Mouse (Mus musculus) liver (tissue): ENCODE results near the gene Dusp16.

Source experiments
- DNase-seq: peaks from one replicate; pipeline ENCODE4 v3.0.0-alpha.2; 2020; ENCODE audit warnings: mixed read lengths

Gene Dusp16

DNA sequence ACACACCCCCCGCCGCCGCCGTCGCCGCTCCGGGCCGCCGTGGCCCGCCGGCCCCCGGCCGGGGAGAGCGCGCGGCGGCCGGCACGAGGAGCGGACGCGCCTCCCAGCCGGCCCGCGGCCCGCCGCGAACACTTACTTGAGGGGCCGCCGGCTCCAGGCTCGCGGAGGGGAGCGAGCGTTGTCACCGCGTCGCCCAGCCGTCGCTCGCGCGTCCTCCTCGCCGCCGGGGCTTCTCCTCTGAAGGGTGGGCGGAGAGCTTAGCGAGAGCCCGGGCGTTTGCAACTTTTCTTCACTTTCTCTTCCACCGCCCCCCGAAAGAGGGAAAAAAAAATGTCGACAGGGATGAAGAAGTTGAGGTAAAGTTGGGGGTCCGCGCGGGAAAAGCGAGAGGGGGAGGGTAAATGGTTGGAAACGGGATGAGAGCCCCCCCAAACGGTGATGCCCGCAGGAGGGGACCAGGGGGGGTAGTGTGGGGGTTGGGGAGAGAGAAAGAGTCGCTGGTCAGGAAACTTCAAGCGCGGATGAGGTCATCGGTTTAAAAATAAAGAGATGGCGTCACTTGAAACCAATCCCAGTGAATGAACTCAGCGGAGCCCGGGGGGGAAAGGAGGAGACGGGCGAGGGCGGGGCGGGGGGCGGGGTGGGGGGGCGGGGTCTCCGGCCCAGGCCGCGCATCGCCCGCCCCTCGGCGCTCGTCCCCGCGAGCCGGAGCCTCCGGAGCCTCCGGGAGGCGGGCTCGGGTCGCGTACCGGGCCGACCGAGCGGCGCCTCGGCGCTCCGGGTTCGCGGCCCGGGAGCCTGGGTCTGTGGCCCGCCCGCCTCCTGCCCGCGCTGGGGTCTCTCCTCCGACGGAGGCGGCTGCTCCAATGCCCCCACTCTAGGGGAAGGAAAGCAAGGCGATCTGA, at the start of gene Dusp16:
Dusp16 (minus strand) TSS at position 485 of the 905 bp plus-strand sequence.
- peak; percentile 89 for DNase-seq

DNA sequence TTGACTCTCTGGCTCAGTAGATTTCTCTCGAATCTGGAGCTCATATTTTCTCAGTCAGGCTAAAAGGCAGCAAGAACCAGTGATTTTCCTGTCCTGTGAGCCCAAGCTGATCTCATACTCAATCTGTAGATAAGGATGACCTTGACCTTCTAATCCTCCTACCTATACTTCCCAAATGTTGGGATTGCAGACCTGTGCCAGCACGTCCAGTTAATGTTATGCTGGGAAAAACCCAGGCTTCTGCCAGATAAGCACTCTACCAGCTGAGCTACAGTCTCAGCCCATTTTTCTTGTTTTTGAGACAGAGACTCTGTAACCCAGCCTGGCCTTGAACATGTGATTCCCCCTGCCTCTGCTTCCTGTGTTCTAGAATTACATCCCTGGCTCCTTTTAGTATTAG, 47.9 kb upstream of the Dusp16 start:
- DNase-seq: no peak

DNA sequence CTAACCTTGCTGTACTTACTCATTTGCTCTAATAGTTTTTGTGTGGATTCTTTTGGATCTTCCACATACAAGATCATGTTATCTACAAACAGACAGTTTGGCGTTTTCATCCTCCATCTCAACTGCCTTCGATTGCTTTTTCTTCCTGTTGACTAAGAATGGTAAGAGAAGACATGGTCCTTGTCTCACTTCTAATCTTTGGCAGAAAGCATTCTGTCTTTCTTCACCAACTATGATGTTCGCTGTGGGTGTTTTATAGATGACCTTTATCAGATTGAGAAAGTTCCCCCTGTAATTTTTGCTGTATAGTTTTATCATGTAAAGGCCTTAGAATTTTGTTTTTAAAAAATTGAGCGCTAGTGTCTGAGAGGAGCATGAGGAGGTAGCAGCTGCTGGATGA, 45.7 kb upstream of the Dusp16 start:
- DNase-seq: no peak

DNA sequence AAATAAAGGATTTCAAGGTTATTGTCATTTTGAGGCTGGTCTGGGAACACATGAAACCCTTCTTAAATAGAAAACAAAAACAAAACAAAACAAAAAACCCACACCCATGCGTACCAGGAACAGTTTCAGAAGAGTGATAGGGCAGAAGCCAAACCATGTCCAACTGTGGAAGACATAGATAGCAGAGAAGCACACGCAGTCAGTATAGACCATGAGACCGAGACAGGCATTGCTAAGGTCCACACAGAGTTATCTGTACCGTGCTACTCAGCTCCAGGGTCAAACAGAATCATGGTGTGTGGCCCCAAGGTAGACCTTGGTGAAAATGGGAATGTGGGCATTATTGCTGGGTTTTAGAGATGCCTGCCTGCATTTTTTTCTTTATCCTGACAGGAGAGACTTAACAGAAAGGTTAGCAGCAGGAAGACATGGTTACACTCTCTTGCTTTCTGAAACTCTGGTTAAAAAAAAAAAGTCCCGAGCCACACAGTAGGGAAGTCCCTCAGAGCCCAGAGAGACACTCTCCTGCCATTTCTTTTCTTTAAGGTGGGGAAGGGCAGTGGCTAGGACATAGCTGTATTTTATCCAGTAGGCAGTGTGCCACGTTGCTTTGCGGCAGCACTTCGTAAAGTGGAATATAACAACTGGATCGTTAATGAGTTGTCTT, 42.3 kb upstream of the Dusp16 start:
- DNase-seq: peak; percentile 19

DNA sequence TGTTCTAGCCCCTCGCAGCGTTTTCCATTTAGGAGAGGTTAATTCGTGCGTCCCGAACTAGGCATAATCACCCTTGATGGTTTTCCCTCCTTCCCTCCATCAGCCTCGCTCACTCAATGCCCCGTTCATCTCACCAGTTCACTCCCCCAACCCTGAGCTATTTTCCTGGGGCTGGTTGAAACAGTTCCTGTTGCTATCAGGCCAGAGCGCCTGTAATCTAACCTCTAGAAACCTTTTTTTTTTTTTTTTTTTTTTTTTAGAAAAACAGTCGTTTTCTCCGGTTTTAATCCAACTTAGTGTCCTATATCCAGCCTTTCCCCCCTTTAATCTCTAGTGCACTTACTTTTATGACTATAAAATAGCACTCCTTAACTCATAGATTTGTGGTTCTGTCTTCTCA, 38.4 kb upstream of the Dusp16 start:
- peak; percentile 44 for DNase-seq

DNA sequence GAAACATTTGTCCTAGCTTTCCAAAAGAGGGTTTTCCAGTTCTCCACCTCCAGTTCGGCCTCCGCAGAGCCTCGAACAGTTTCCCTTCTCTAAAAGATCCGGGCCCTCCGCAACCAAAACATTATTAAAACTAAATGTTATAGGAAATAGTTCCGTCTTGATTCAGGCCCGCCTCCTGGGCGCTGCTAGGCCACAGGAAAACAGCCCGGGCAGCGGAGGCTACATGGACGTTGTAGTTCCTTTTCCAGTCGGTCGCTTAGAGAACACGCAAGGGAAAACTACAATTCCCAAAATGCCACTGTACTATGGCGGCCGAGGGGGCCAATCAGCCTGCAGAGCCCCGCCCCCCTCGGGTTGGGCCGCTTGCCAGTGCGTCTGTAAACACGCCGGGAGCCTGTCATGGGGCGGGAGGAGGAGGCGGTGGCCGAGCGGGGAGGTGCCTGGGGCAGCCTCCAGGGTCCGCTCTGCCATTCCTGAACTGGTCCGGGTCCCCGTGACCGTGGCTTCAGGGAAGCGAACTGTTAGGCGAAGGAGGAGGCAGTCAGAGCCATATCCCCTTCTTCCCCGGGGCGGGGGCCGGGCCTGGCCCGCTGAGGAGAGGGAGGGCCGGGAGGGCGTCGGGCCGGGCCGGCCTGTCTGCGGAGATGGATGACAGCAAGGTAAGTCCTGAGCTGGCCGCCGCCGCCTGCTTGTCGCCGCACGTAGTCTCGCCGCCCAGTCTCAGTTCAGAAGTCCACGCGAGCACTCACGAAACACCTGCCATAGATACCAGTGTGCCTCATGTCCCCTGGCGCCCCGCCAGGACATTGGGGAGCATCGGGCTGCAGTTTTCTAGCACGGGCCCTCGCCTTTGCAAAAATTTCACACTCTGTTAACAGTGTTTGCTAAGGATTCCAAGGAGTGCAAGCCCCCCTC, 37.6 kb upstream of the Dusp16 start, which contains the start of gene Crebl2:
Crebl2 (plus strand) TSS at position 369 of the 915 bp plus-strand sequence.
- DNase-seq: peak; percentile 99

DNA sequence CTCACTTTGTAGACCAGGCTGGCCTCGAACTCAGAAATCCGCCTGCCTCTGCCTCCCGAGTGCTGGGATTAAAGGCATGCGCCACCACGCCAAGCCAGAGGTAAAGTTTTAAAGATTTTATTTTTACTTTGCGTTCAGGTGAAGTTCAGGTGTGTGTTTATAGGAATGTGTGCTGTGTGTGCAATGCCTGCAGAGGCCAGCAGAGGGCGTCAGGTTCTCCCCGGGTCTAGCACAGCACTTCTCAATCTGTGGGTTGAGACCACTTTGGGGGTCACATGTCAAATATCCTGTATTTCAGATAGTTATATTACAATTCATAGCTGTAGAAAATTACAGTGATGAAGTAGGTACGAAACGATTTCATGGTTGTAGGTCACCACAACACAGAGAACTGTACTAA, 30.4 kb upstream of the Dusp16 start:
- peak; percentile 34 for DNase-seq

DNA sequence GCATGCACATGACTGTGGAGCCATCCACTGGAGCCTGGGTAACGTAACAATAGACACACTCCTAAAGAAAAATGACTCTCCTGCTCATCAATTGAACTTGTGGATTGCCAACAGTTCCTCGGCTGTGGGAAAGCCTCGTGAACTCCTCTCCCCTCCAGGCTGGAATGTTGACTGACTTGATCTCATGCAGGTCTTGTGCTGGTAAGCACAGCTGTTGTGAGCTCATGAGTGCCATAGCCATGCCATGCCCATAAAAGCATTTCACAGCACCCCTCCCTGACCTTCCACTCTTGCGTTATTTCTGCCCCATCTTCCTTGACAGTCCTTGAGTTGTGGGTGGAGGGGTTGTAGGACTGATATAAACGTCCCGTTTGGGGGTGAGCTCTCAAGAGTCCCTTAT, 28.0 kb upstream of the Dusp16 start:
- DNase-seq: no peak

DNA sequence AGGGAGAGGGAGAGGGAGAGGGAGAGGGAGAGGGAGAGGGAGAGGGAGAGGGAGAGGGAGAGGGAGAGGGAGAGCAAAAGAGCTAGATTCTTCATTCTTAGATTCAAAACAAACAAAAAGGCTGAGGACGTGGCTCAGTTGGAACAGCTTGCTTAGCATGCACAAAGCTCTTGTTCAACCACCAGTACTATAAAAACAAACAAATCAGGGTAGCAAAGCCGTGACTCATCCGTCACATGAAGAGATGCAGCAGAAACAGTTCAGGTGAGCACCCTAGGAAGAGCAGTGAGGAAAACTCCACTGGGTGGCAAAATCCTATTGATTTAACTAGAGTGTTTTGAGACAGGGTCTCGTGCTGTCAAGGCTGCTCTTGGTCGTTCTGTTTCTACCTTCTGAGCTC, 27.3 kb upstream of the Dusp16 start:
- no peak for DNase-seq

DNA sequence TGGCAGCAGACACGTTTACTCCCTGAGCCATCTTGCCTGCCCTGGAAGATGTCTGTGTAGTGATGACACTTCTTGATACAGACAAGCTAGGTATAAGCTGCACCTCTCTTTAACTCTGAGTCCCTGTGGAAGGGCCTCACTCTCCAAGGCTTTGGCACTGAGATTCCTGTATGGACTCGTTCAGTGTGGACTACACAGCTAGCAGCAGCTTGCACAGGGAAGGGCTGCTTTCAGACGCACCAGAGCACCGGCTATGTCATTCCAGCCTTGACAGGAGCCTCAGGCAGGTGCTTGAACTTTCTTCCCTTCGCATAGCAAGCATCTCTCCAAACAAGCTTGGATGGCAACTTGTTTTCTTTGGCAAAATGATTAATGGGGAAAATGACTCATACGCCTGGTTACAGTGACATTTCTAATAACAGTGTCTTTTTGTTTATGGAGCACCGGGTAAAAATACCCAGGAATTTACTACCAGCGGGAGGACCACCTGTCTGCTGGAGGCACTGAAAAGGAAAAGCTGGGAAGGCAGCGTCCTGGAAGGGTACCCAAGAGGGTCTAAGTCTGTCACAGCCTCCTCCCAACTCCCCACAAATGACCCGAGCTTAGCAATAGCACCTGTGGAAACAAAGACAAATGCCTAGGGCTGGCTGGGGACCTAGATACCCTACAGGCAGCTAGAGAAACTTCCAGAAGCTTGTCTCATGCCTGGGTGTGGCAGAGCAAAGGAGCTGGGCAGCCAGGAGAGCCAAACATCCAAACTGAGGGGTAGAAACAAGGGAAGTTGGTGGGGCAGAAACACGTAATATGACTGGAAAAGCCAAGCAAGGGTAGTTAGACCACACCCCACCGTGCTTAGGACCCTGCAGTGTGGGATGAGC, 24.9 kb upstream of the Dusp16 start:
- DNase-seq: no peak

DNA sequence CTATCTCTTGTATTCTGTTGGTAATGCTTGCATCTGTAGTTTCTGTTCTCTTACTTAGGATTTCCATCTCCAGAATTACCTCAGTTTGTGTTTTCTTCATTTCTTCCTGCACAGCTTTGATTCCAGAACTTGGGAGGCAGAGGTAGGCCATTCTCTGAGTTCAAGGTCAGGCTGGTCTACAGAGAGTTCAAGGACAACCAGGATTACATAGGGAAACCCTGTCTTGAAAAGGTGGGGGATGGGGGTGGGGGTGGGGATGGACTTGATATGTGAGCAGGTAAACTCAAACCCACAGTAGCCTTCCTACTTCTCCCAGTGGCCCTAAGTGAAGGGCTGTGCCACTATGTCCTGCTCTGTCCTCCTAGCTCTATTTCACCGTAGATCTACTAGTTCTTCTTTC, 20.6 kb upstream of the Dusp16 start:
- no peak for DNase-seq

DNA sequence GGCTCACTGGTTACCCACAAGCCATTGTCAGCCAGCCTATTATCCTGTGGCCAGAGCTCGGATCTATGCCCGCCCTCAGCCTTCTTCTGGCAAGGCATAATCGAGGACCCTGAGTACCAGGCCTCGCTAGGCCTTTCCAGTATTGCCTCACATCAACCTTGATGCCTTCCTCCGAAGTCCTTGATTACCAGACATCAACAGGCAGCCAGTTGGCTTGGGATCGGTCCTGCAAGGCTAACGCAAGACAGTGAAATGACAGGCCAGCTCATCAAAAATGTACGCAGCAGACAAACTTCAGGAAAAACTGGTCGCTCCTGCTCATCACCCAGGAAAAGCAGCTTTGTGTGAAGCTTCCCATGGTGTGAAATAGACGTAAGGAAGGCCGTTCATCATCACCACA, 15.4 kb upstream of the Dusp16 start:
- DNase-seq: no peak

DNA sequence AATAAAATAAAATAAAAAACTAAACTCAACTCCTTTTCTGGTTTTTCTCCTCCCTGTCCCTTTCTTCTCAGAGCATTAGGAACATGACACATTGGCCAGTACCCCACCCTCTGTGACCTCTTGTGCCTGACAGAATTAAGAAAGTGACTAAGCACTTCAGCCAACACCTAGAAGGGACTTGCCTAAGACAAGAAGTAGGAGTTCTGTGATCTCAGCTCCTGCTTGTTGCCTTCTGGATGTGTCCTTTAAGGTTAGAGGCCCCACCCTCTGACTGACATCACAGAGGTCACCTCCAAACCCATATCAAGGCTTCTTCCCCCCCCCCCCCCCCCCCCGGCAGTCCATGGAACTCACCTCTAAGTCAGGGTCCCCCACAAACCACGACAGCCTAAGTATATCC, 14.7 kb upstream of the Dusp16 start:
- no peak for DNase-seq

DNA sequence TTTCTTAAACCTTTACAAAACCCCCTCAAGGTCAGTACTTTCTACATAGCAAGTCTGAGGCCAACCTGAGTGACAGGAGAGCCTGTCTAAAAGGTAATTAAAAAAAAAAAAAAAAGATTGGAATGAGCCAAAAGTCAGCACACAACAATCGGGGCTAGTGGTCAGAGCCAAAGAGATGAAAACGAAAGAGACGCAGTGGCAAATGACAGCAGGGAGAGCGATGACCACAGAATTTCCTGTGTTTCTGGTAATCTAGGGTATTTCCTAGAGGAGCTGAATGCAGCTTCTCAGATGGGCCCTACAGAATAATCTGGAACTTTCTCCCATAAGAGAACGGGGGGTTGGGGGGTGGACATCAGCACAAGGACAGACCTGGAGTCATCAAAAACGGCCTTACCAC, 13.7 kb upstream of the Dusp16 start:
- no peak for DNase-seq

DNA sequence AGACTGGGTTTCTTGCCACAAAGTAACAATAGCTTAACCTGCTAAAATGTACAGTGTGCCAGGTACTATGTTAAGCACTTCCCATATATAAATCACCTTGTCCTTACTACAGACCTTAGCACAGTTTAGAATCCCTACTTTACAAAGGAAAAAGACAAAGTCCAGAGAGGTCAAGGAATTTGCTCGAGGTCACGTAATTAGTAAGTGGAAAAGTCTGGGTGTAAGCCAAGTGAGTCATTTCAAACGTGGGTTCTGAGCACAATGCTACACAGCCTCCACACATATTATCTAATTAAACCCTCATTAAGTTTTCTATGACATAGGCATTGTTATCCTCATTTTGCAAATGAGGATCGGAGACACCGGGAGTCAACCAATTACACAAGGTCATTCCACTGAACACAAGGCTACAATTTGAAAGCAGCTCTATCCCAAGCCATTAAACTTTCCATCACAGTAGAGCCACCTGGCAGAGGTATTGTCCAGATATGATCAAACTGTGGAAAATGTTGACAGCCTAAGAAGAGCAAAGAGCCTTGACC, 12.4 kb upstream of the Dusp16 start:
- DNase-seq: no peak

DNA sequence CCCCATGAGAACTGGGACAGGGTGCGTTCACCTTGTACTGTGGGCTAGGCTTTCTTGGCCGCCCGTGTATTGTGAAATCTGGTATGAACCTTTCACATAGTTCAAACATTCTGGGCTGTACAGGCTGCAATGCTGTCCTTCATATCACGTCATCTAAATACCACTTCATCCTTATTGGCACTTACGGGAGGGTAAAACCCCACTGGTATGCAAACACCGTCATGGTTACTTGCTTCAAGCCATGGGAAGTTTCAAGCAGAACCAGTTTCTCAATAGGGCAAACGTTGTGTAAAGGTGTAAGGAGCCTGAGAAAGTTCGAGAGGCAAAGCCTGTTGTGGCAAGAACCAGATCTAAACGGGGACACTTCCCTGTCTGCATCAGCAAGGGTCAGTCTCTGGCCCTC, 10.2 kb upstream of the Dusp16 start:
- DNase-seq: no peak

DNA sequence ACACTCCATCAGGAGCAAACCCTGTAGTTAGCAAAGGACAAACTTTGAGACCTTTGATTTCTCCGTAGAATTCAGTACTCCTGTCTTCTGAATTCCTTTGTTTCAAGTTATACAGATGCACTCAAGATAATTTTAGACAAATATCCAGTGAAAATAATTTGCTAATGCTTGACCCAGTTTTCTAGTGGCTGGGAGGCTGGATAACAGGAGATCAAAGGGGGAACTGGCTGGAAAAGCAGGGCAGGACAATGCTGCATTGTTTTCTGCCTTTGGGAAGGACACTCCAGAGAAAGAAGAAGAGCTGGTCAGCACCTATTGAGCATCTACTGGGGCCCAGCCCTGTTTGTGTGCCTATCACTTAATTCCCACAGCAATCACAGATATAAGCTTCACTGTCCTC, 9.1 kb upstream of the Dusp16 start:
- no peak for DNase-seq

DNA sequence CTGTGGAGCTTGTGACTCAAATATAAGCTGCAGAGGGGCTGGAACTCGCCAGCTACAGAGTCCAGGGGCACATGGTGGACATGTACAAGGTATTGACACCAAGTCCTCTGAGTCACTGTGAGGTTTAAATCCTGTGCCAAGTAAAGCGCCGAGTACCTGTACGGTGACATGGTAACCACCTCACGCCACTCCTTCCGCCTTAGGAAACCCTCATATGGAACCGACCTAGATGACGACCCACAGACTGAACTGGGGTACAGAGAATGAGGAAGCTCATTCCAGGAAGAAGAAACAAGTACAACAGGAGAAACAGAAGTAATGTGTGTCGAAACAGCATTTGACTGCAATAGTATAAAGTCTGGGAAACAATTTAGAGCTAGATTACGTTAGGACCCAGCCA, 3.9 kb upstream of the Dusp16 start:
- DNase-seq: no peak

DNA sequence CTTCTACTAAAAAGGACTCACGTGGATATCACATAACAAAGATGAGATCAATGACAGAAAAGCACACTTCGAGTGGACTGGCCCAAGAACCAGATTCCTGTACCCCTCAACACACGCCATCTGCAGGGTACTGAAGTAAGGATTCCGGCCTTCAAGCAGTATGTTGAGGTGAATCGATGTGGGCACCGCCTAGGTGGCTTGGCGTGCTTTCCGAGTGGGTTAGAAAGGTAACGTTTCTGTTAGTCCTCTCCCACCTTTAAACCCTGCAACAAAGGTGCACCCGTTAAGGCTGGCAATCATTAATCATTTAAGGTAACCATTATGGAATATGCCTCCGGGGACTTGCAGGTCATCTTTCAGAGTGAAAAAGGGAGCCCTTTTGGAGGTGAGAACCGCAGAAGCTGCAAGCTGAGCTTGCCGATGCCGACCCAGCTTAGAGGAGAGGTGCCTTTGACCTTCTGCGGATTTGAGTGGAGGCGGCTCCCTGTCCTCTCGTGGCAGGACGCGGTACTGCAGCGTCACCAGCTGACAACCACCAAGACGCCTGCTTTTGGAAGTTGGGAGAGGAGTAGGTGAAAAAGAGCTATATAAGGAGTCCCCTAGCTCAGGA, 1.6 kb upstream of the Dusp16 start:
- peak; percentile 86 for DNase-seq

DNA sequence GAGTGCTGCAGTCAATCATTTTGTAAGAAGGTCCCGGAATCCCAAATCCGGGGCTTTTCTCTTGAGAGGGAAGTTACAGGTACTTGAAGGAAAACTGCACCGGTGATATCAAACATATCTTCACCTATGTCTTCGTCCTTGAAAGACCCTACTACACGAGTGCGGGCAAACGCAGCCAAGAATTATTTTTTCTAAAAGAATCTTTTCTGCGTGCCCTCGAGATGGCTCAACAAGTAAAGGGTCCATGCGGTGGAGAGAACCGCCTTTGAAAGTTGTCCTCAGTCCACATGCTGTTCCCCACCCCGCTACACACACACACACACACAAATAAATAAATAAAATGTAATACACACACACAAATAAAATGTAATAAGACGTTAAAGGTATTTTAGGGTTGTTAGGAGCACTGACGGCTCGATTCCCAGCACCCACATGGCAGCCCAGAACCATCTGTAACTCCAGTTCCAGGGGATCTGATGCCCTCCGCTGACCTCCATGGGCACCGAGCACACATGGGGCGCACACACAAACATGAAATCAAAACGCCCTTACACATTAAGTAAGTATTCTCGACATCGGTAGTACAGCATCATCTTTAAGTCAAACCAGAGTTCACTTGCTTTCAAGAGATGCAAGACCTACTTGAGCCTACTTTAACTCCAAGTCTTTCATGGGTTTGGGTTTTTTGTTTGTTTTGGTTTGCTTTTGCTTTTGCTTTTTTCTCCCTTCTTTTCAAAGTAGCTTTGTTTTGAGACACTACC, 801 bp upstream of the Dusp16 start:
- no peak for DNase-seq
